27 mouse cellular contexts compared by ENCODE assay signal in genomic region chr17:79720681-79721080, GRCm38 (mm10). TPM values are rescaled to one million over a fixed set of nuclear protein-coding genes. Genes with fewer than 3 reads are reported as not detected.
"Had no signal": no experiment of that assay in that cellular context is flagged by ENCODE, and none has a peak within 500 bp of the region (broad histone marks: within the 10 kb centered on the region; RNA-seq: fewer than 3 reads in every experiment).

No protein-coding gene starts in this region.

- ATAC-seq: forebrain, embryonic 13.5 days; forebrain, embryonic 14.5 days; forebrain, embryonic 15.5 days; forebrain, embryonic 16.5 days; forebrain, postnatal 0 days had no signal

- DNase-seq: cerebellum, adult 2 months; cerebellum, adult 8-10 months; cerebellum, adult 9-10 months; cerebellum, adult 9-11 months; cerebellum, postnatal 10 days; cerebellum, postnatal 14 days; cerebellum, postnatal 25 days; cerebellum, postnatal 36 days; embryo, embryonic 11 days; forebrain, postnatal 0 days; gastrocnemius, adult 2 months; gastrocnemius, postnatal 10 days; gastrocnemius, postnatal 14 days; gastrocnemius, postnatal 25 days; gastrocnemius, postnatal 36 days; heart, adult 18-20 months had no signal

- H3K27me3 ChIP-seq: forebrain, embryonic 15.5 days had no signal

- H3K9ac ChIP-seq: embryonic facial prominence, embryonic 12.5 days; embryonic facial prominence, embryonic 13.5 days; embryonic facial prominence, embryonic 15.5 days; forebrain, embryonic 12.5 days; forebrain, embryonic 13.5 days; forebrain, embryonic 15.5 days; forebrain, postnatal 0 days had no signal

- H3K4me2 ChIP-seq: embryonic facial prominence, embryonic 12.5 days; embryonic facial prominence, embryonic 13.5 days; embryonic facial prominence, embryonic 15.5 days; forebrain, embryonic 12.5 days; forebrain, embryonic 13.5 days; forebrain, embryonic 15.5 days had no signal

- H3K4me3 ChIP-seq: embryonic facial prominence, embryonic 10.5 days; embryonic facial prominence, embryonic 12.5 days; embryonic facial prominence, embryonic 13.5 days; embryonic facial prominence, embryonic 15.5 days; erythroblast, embryonic 14.5 days; forebrain, embryonic 10.5 days; forebrain, embryonic 12.5 days; forebrain, embryonic 13.5 days; forebrain, embryonic 15.5 days; gastrocnemius, adult 2 months had no signal

- H3K9me3 ChIP-seq: embryonic facial prominence, embryonic 10.5 days; embryonic facial prominence, embryonic 12.5 days; embryonic facial prominence, embryonic 13.5 days; embryonic facial prominence, embryonic 15.5 days; forebrain, embryonic 12.5 days; forebrain, embryonic 13.5 days; forebrain, embryonic 15.5 days had no signal

- H3K36me3 ChIP-seq: embryonic facial prominence, embryonic 10.5 days; embryonic facial prominence, embryonic 12.5 days; embryonic facial prominence, embryonic 13.5 days; embryonic facial prominence, embryonic 15.5 days; forebrain, embryonic 10.5 days; forebrain, embryonic 12.5 days; forebrain, embryonic 15.5 days had no signal

- H3K27ac ChIP-seq: embryonic facial prominence, embryonic 10.5 days; embryonic facial prominence, embryonic 12.5 days; embryonic facial prominence, embryonic 13.5 days; embryonic facial prominence, embryonic 15.5 days; forebrain, embryonic 10.5 days; forebrain, embryonic 12.5 days; forebrain, embryonic 13.5 days; forebrain, embryonic 15.5 days; gastrocnemius, adult 2 months had no signal

RNA-seq across cellular contexts. Expression of gene Cyp1b1, which starts 5.8 kb away (rescaled TPM):
- polyA plus RNA-seq: erythroblast, embryonic 14.5 days had no signal
